Mouse (Mus musculus) intestine, embryonic 14.5 days (tissue): ENCODE results near the gene Mrps27. TPM values are rescaled to one million over a fixed set of nuclear protein-coding genes. Genes with fewer than 3 reads are reported as not detected.

ENCODE experiments used
- ATAC-seq: fragments of 200-750 bp; cut with Nextera tagmentation; replicated peaks from 2 replicates; pipeline ENCODE4 v1.8.0; 2017; ENCODE audit warnings: low read depth, moderate number of reproducible peaks, moderate TSS enrichment, moderate library complexity; ENCODE audit not compliant: low FRiP score, low TSS enrichment
- DNase-seq: peaks from one replicate; pipeline ENCODE4 v3.0.0-alpha.2; 2018; ENCODE audit warnings: low spot score
- H3K27ac ChIP-seq: fragments of 300-500 bp; sonication (generic); 2 replicates; pipeline ENCODE4 v1.5.1; 2014; ENCODE audit warnings: low read depth, mild to moderate bottlenecking, control low read depth
- H3K27me3 ChIP-seq: fragments of 300-500 bp; sonication (generic); replicated peaks from 2 replicates; pipeline ENCODE4 v1.6.1; 2014; ENCODE audit warnings: low read length, control low read depth; ENCODE audit not compliant: control insufficient read depth, insufficient read depth
- H3K36me3 ChIP-seq: fragments of 300-500 bp; sonication (generic); 2 replicates; pipeline ENCODE4 v1.6.1; 2014; ENCODE audit warnings: low read length, control low read depth; ENCODE audit not compliant: control insufficient read depth, insufficient read depth
- H3K4me1 ChIP-seq: fragments of 300-500 bp; sonication (generic); replicated peaks from 2 replicates; pipeline ENCODE4 v1.6.1; 2014; ENCODE audit warnings: low read length, control low read depth, mixed read lengths; ENCODE audit not compliant: control insufficient read depth, insufficient read depth
- H3K4me2 ChIP-seq: fragments of 300-500 bp; sonication (generic); 2 replicates; pipeline ENCODE4 v1.6.1; 2014; ENCODE audit warnings: low read length
- H3K4me3 ChIP-seq: fragments of 300-500 bp; sonication (generic); 2 replicates; pipeline ENCODE4 v1.5.1; 2014; ENCODE audit warnings: low read depth, low read length, control low read depth, mixed read lengths
- H3K9ac ChIP-seq: fragments of 300-500 bp; sonication (generic); 2 replicates; pipeline ENCODE4 v1.6.1; 2014; ENCODE audit warnings: mild to moderate bottlenecking, low read length
- H3K9me3 ChIP-seq: fragments of 300-500 bp; sonication (generic); 2 replicates; pipeline ENCODE4 v1.6.1; 2016; ENCODE audit warnings: low read length, control low read depth; ENCODE audit not compliant: control insufficient read depth
- WGBS: fragments of 180-500 bp; shearing (Covaris S2); extraction: QIAGEN DNeasy Blood & Tissue Kit; methylation state at CpG from one replicate; pipeline ENCODE4 v1.1.7; 2014; 5-methylcytosine and 5-hydroxymethylcytosine counted together
- polyA plus RNA-seq: library from polyadenylated mRNA; unstranded; fragments of >200 nt; fragmentation: Nextera tagmentation; extraction: Ambion mirVana; gene quantifications from 2 replicates; pipeline ENCODE4 v1.2.1, GENCODE M21; 2014

The Mrps27 gene
- polyA plus RNA-seq, 1 experiment from 2014 or later = 71.1 TPM

DNA sequence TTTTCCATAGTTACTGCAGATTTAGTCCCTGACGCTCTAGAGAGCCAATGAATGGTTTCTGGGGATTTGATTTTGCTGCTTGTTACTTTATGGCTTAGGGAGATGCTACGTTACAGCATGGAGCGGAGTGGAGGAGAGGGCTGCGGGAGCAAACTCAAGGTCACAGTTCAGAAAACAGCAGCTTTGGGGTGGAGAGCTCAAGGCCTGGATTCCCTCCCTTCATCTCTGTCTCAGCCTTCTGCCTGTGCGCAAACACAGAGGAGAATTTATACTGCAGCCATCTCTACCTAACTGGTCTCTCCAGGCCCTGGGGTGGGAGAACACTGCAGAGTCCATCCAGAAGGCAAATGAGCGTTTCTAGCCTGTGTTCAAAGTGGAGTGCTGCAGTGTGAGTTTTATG is 10.5 kb downstream of the Mrps27 start:
- H3K27ac ChIP-seq = no peak overlapping the region
- H3K9ac ChIP-seq = no peak overlapping the region
- no peak overlapping the region for H3K4me2 ChIP-seq
- H3K27me3 ChIP-seq = no peaks in the 10 kb centered on the region
- peaks cover 18% of the 10 kb centered on the region for H3K4me1 ChIP-seq
- no peaks in the 10 kb centered on the region for H3K9me3 ChIP-seq
- H3K4me3 ChIP-seq = no peak overlapping the region
- 69% methylated on average over 6 of the region's 6 CpGs for WGBS
- DNase-seq (no peak), ATAC-seq (no peak)
- H3K36me3 ChIP-seq = peaks cover 26% of the 10 kb centered on the region

DNA sequence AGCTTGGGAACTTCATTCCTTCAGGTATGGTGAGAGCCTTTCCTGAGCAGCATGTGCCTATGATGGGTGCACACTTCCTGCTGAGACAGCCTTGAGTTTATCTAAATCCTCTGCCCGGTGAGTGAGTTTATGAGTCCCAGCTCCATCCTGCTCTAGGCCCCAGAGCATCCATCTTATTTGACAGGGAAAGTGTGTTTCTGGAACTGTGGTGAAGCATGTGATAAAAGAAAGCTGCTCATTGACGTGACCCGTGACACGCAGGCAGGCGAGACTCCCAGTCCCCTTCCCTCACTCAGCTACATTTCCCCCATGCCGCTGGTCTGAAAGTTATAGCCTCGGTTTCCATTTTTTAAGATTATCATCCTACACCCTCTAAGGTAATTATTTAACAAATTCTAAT is 11.3 kb downstream of the Mrps27 start:
- Histone ChIP-seq H3K27me3 (no peaks in the 10 kb centered on the region), H3K4me3 (no peak overlapping the region), H3K4me2 (no peak overlapping the region), H3K27ac (peak overlapping the region; percentile 38; the same call in 1 of the 2 replicates), H3K9me3 (no peaks in the 10 kb centered on the region), H3K36me3 (peaks cover 22% of the 10 kb centered on the region), H3K4me1 (peaks cover 18% of the 10 kb centered on the region), H3K9ac (no peak overlapping the region)
- ATAC-seq (no peak), DNase-seq (no peak)
- WGBS = 37% methylated on average over 7 of the region's 7 CpGs

DNA sequence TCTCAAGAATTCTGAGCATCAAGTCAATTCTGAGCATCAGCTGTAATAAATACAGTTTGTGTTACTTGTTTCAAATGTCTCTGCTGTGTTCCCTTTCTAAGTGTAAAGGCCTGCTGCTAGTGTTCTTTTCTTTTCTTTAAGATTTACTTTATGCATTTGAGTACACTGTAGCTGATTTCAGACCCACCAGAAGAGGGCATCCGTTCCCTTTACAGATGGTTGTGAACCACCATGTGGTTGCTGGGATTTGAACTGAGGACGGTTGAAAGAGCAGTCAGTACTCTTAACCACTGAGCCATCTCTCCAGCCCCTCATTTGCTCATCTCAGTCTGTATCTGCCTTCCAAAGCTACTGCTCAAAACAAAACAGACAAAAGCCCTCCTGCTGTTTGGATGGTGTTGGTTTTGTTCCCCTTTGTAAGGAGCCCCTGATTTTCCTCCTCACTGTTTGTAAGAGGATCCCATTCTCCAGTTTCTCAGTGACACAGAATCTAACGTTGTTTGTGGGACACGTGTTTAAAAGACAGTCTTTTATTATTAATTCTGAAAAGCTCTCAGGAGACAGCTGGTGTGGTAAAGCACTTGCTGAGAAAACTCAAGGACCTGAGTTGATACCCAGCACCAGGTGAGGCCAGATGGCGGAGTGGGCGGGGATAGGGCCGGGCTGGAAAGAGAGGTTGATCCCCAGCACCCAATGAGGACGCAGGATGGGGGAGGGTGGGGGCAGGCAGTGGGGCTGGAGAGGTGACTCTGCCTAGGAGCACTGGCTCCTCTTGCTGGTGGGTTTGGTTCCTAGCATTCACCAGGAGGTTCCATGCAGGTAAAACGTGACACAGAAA is 12.1 kb downstream of the Mrps27 start:
- Histone ChIP-seq H3K4me1 (peaks cover 18% of the 10 kb centered on the region), H3K9ac (no peak overlapping the region), H3K36me3 (peaks cover 17% of the 10 kb centered on the region), H3K4me2 (no peak overlapping the region), H3K9me3 (no peaks in the 10 kb centered on the region), H3K27me3 (no peaks in the 10 kb centered on the region), H3K4me3 (no peak overlapping the region), H3K27ac (peak overlapping the region; percentile 38; the same call in 1 of the 2 replicates)
- no peak for ATAC-seq
- WGBS = 49% methylated on average over 9 of the region's 9 CpGs
- DNase-seq = no peak

GRCm38 (mm10) chr13:99358921-99359320 is 14.3 kb downstream of the Mrps27 start:
- H3K9me3 ChIP-seq = no peaks in the 10 kb centered on the region
- no peak overlapping the region for H3K4me2 ChIP-seq
- H3K36me3 ChIP-seq = peaks cover 36% of the 10 kb centered on the region
- no peak for DNase-seq
- H3K4me1 ChIP-seq = peaks cover 12% of the 10 kb centered on the region
- WGBS = 78% methylated on average over 14 of the region's 14 CpGs
- no peak overlapping the region for H3K27ac ChIP-seq
- H3K9ac ChIP-seq = no peak overlapping the region
- H3K27me3 ChIP-seq = no peaks in the 10 kb centered on the region
- no peak for ATAC-seq
- no peak overlapping the region for H3K4me3 ChIP-seq

GRCm38 (mm10) chr13:99363866-99364265 is 19.3 kb downstream of the Mrps27 start:
- Histone ChIP-seq H3K4me3 (no peak overlapping the region), H3K36me3 (peaks cover 65% of the 10 kb centered on the region), H3K9ac (no peak overlapping the region), H3K27ac (no peak overlapping the region), H3K4me2 (no peak overlapping the region), H3K4me1 (no peaks in the 10 kb centered on the region), H3K9me3 (no peaks in the 10 kb centered on the region), H3K27me3 (no peaks in the 10 kb centered on the region)
- DNase-seq (no peak), ATAC-seq (no peak)
- 79% methylated on average over 4 of the region's 4 CpGs for WGBS

GRCm38 (mm10) chr13:99366422-99367175 is 22.0 kb downstream of the Mrps27 start:
- no peaks in the 10 kb centered on the region for H3K4me1 ChIP-seq
- peaks cover 56% of the 10 kb centered on the region for H3K36me3 ChIP-seq
- H3K27ac ChIP-seq = no peak overlapping the region
- H3K4me3 ChIP-seq = no peak overlapping the region
- no peaks in the 10 kb centered on the region for H3K9me3 ChIP-seq
- no peak overlapping the region for H3K9ac ChIP-seq
- ATAC-seq = no peak
- no peaks in the 10 kb centered on the region for H3K27me3 ChIP-seq
- H3K4me2 ChIP-seq = no peak overlapping the region
- no peak for DNase-seq
- WGBS = 85% methylated on average over 5 of the region's 5 CpGs

- Histone ChIP-seq H3K9ac (no peak overlapping the region), H3K27ac (no peak overlapping the region), H3K4me1 (no peaks in the 10 kb centered on the region), H3K27me3 (no peaks in the 10 kb centered on the region), H3K4me2 (no peak overlapping the region), H3K36me3 (peaks cover 51% of the 10 kb centered on the region), H3K9me3 (no peaks in the 10 kb centered on the region), H3K4me3 (no peak overlapping the region)
- WGBS = 88% methylated on average over 12 of the region's 12 CpGs
- DNase-seq = no peak
- ATAC-seq = no peak
These were observed 23.1 kb downstream of the Mrps27 start for GRCm38 (mm10) chr13:99367554-99368174.

DNA sequence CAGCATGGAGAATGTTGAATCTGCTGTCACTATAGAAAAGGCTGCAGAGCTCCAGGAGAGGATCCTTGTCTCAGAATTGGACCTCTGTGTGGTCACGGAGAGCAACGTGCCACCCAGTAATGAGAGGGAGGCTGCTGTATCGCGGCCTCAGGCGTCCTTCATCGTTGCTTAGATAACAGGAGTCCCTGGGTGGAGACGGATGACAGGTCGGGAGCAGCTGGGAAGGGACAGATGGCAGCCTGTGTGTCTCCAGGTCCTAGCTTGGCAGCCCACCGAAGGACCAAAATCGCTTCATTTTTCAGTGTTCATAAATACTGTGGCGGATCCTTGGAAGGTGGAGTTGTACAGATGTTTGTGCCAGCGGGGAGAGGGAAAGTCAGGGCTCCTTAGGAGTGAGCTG is 24.5 kb downstream of the Mrps27 start:
- Histone ChIP-seq H3K9me3 (no peaks in the 10 kb centered on the region), H3K27me3 (no peaks in the 10 kb centered on the region), H3K4me3 (no peak overlapping the region), H3K27ac (no peak overlapping the region), H3K4me1 (no peaks in the 10 kb centered on the region), H3K9ac (no peak overlapping the region), H3K36me3 (peaks cover 40% of the 10 kb centered on the region), H3K4me2 (no peak overlapping the region)
- WGBS = 78% methylated on average over 12 of the region's 12 CpGs
- DNase-seq = no peak
- no peak for ATAC-seq
